In the genomic region with DNA sequence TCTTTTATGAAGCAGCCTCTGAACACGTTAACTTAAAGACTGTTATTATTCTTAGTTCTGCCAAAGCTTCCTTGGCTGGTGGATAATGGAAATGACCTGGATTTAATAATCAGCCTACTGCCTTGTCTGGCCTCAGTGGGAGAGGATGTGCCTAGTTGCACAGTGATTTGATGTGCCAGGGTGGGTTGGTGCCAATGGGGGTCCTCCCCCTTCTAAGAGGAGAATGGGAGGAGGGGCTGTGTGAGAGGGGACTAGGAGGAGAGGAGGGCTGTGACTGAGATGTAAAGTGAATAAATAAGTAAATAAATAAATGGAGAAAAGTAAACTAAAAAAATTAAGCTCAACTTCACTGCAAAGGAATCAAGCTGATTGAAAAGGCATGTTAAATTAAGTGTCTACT, we compare ENCODE assay signal across 11 mouse cellular contexts.
"Had no signal": no experiment of that assay in that cellular context is flagged by ENCODE, and none has a peak within 500 bp of the region (broad histone marks: within the 10 kb centered on the region; RNA-seq: fewer than 3 reads in every experiment).

No protein-coding gene starts in this region.

- H3K4me3 ChIP-seq: layer of hippocampus, adult 2 months; limb, embryonic 10.5 days; liver, embryonic 15.5 days had no signal

- H3K4me1 ChIP-seq: limb, embryonic 10.5 days; liver, embryonic 15.5 days had no signal

- H3K27me3 ChIP-seq: liver, embryonic 15.5 days had no signal

- H3K36me3 ChIP-seq: limb, embryonic 10.5 days; liver, embryonic 15.5 days had no signal

- H3K9ac ChIP-seq: liver, embryonic 15.5 days had no signal

- ATAC-seq: lung, postnatal 0 days had no signal

- DNase-seq: lung, adult 2 months; lung, postnatal 36 days; right cerebral cortex, postnatal 4 days; spleen, adult 18-20 months; thymus, adult 18-20 months; thymus, postnatal 14 days had no signal

- H3K9me3 ChIP-seq: limb, embryonic 10.5 days; liver, embryonic 15.5 days had no signal

- H3K27ac ChIP-seq: layer of hippocampus, adult 2 months; limb, embryonic 10.5 days; liver, embryonic 15.5 days had no signal

- H3K4me2 ChIP-seq: liver, embryonic 11.5 days; liver, embryonic 15.5 days had no signal
